Mouse (Mus musculus): ENCODE data around the gene Slc12a6. TPM values are rescaled to one million over a fixed set of nuclear protein-coding genes. Genes with fewer than 3 reads are reported as not detected.

Gene Slc12a6
- polyA plus RNA-seq (2012; ENCODE audit: low replicate concordance): 35.9 and 48.7 TPM in 2 replicates

GRCm38 (mm10) chr2:112265448-112266241 lies at the start of gene Slc12a6:
Gene Slc12a6, plus strand, starts transcription at chr2:112265825.

GRCm38 (mm10) chr2:112239212-112239934 lies 26.3 kb upstream of the Slc12a6 start, which contains the start of gene Lpcat4:
Gene Lpcat4, plus strand, starts transcription at chr2:112239468.

GRCm38 (mm10) chr2:112259241-112259962 lies 6.2 kb upstream of the Slc12a6 start, which contains the start of gene Nutm1:
Gene Nutm1, minus strand, starts transcription at chr2:112259291.

GRCm38 (mm10) chr2:112261748-112262653 lies 3.6 kb upstream of the Slc12a6 start, which contains the start of gene Nop10:
Gene Nop10, plus strand, starts transcription at chr2:112261926.

GRCm38 (mm10) chr2:112266242-112266592 lies 592 bp downstream of the Slc12a6 start, which contains the start of gene Gm21985:
Gene Gm21985, plus strand, starts transcription at chr2:112266314.

GRCm38 (mm10) chr2:112367726-112368673 lies 102.4 kb downstream of the Slc12a6 start, which contains the start of gene Emc4:
Gene Emc4, minus strand, starts transcription at chr2:112368027.

GRCm38 (mm10) chr2:112378973-112379898 lies 113.6 kb downstream of the Slc12a6 start, which contains the start of gene Katnbl1:
Gene Katnbl1, plus strand, starts transcription at chr2:112379211.

Other genes starting within 250 kb of the Slc12a6 start
- gene Olfr1311, start 241.4 kb upstream of the Slc12a6 start, polyA plus RNA-seq (2012; ENCODE audit: low replicate concordance): not detected in 2 replicates
- gene Olfr1312, start 215.6 kb upstream of the Slc12a6 start, polyA plus RNA-seq (2012; ENCODE audit: low replicate concordance): not detected in 2 replicates
- gene Olfr1313, start 188.0 kb upstream of the Slc12a6 start, polyA plus RNA-seq (2012; ENCODE audit: low replicate concordance): not detected in 2 replicates
- gene Olfr1314, start 169.0 kb upstream of the Slc12a6 start, polyA plus RNA-seq (2012; ENCODE audit: low replicate concordance): 0.13 TPM in 1 of 2 replicates, not detected in the other
- gene Olfr1315-ps1, start 150.4 kb upstream of the Slc12a6 start, polyA plus RNA-seq (2012; ENCODE audit: low replicate concordance): not detected in 2 replicates
- gene Olfr1316, start 130.8 kb upstream of the Slc12a6 start, polyA plus RNA-seq (2012; ENCODE audit: low replicate concordance): not detected in 2 replicates
- not detected in 2 replicates for gene Olfr1317, start 125.5 kb upstream of the Slc12a6 start, polyA plus RNA-seq (2012; ENCODE audit: low replicate concordance)
- gene Olfr1318, start 111.6 kb upstream of the Slc12a6 start, polyA plus RNA-seq (2012; ENCODE audit: low replicate concordance): not detected in 2 replicates
- 123 and 178 TPM in 2 replicates for gene Lpcat4, start 26.4 kb upstream of the Slc12a6 start, polyA plus RNA-seq (2012; ENCODE audit: low replicate concordance)
- gene Nutm1, start 6.5 kb upstream of the Slc12a6 start, polyA plus RNA-seq (2012; ENCODE audit: low replicate concordance): not detected in 2 replicates
- gene Nop10, start 3.9 kb upstream of the Slc12a6 start, polyA plus RNA-seq (2012; ENCODE audit: low replicate concordance): 16.1 and 28.0 TPM in 2 replicates
- gene Gm21985, start 489 bp downstream of the Slc12a6 start, polyA plus RNA-seq (2012; ENCODE audit: low replicate concordance): not detected in 2 replicates
- 20.2 and 37.0 TPM in 2 replicates for gene Emc4, start 102.2 kb downstream of the Slc12a6 start, polyA plus RNA-seq (2012; ENCODE audit: low replicate concordance)
- gene Katnbl1, start 113.4 kb downstream of the Slc12a6 start, polyA plus RNA-seq (2012; ENCODE audit: low replicate concordance): 1.9 and 4.1 TPM in 2 replicates
- 0.96 and 2.8 TPM in 2 replicates for gene Emc7, start 189.2 kb downstream of the Slc12a6 start, polyA plus RNA-seq (2012; ENCODE audit: low replicate concordance)
- not detected in 2 replicates for gene Chrm5, start 214.9 kb downstream of the Slc12a6 start, polyA plus RNA-seq (2012; ENCODE audit: low replicate concordance)
- gene Aven, start 227.1 kb downstream of the Slc12a6 start, polyA plus RNA-seq (2012; ENCODE audit: low replicate concordance): 3.1 and 6.0 TPM in 2 replicates